Mouse (Mus musculus): ENCODE measurements at regions not wholly inside any gene's neighbourhood (a gene's known extent, or its start where the extent isn't known, plus 50 kb on each side); places are given as distances from the start of the nearest gene placed in this dataset.

DNA sequence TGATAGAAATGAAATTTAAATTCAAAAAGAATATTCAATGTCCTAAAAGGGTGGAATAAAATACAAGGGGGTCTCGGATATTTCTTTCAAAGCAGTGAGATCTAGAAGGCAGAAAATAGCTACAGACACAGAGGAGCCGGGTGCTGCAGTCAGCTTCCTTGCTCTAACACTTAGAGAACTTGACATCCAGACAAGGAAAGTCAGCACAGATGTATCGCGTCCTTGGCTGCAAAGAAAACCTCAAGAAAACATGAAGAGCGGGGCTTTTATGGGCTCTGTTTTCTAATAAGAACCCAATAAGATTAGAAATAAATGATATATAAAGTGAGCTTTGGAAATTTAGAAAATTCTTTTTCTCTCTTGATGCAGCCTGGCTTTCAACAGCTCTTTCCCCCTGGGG lies 53.1 kb upstream of the Glis3 start:
- DNase-seq (ENCODE audit: low read depth in 2 of 2, low spot score in 2 of 2): no peak

DNA sequence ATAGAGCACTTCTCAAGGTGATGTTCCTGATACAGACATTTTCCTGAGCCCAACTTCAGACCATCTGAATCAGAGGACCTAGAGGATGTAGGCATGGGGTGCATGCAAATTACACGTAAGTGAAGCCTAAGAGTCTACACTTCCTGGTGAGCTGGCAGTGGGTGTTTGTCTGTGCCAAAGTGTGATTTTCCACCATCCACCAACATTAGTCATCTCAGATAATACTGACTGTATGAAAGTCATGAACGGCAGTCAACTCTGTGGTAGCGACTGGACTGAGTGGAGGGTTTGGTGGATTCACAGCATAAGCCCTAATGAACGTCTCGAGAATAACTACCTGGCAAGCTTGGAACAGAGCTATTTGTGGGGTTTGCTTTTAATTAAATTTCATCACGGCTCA lies 53.9 kb upstream of the Glis3 start:
- no peak for DNase-seq (ENCODE audit: low read depth in 2 of 2, low spot score in 2 of 2)

GRCm38 (mm10) chr19:28743176-28743793 lies 63.4 kb upstream of the Glis3 start:
- DNase-seq (ENCODE audit: low read depth in 2 of 2, low spot score in 2 of 2): no peak

- no peak for DNase-seq (ENCODE audit: low read depth in 2 of 2, low spot score in 2 of 2)
Observed at GRCm38 (mm10) chr19:28745105-28745504, 65.2 kb upstream of the Glis3 start.

- DNase-seq (ENCODE audit: low read depth in 2 of 2, low spot score in 2 of 2): no peak
Observed at GRCm38 (mm10) chr19:28745534-28745933, 65.7 kb upstream of the Glis3 start.

DNA sequence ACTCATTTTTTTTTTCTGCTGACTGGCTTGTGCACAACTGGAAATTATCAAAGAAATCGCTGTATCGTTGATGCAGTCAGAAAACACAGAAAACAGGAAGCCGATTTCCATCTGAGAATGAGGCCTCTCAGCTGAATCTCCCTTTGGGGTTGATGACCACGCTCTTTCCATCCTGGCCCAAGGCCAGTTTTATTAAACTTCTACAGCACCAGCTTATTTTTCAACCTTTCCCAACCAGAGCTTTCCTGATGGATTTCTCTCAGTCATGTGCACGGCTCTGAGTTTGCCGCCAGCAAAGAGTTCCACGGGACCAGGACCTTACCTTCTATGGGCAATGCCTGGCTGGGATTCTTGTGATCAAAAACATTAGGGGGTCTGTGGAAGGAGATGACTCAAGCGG lies 71.2 kb upstream of the Glis3 start:
- DNase-seq (ENCODE audit: low read depth in 2 of 2, low spot score in 2 of 2): no peak

GRCm38 (mm10) chr19:28758854-28759253 lies 76.0 kb upstream of the Slc1a1 start:
- peak in 1 of 2 experiments; percentile 4 for DNase-seq (ENCODE audit: low read depth in 2 of 2, low spot score in 2 of 2)

GRCm38 (mm10) chr19:28764795-28765360 lies 70.0 kb upstream of the Slc1a1 start:
- DNase-seq (ENCODE audit: low read depth in 2 of 2, low spot score in 2 of 2): no peak

GRCm38 (mm10) chr19:28768218-28768617 lies 66.6 kb upstream of the Slc1a1 start:
- no peak for DNase-seq (ENCODE audit: low read depth in 2 of 2, low spot score in 2 of 2)

GRCm38 (mm10) chr19:28770419-28770818 lies 64.4 kb upstream of the Slc1a1 start:
- DNase-seq (ENCODE audit: low read depth in 2 of 2, low spot score in 2 of 2): no peak

- DNase-seq (ENCODE audit: low read depth in 2 of 2, low spot score in 2 of 2): no peak
Observed at GRCm38 (mm10) chr19:28771836-28772235, 63.0 kb upstream of the Slc1a1 start.

- peak in 1 of 2 experiments; percentile 6 for DNase-seq (ENCODE audit: low read depth in 2 of 2, low spot score in 2 of 2)
Observed at GRCm38 (mm10) chr19:28772840-28773570, 61.8 kb upstream of the Slc1a1 start.

- no peak for DNase-seq (ENCODE audit: low read depth in 2 of 2, low spot score in 2 of 2)
Observed at GRCm38 (mm10) chr19:28776868-28777267, 58.0 kb upstream of the Slc1a1 start.

- no peak for DNase-seq (ENCODE audit: low read depth in 2 of 2, low spot score in 2 of 2)
Observed at GRCm38 (mm10) chr19:28777674-28778073, 57.2 kb upstream of the Slc1a1 start.

GRCm38 (mm10) chr19:28778386-28778785 lies 56.5 kb upstream of the Slc1a1 start:
- DNase-seq (ENCODE audit: low read depth in 2 of 2, low spot score in 2 of 2): no peak

GRCm38 (mm10) chr19:28781971-28782370 lies 52.9 kb upstream of the Slc1a1 start:
- DNase-seq (ENCODE audit: low read depth in 2 of 2, low spot score in 2 of 2): no peak

Measured in CD8-positive naive resting alpha-beta T cell, adult 2 months (primary cell).